Mouse (Mus musculus) intestine, embryonic 16.5 days (tissue): ENCODE measurements around the gene Ccdc194. TPM values are rescaled to one million over a fixed set of nuclear protein-coding genes. Genes with fewer than 3 reads are reported as not detected.

Source experiments
- polyA plus RNA-seq: library from polyadenylated mRNA; unstranded; fragments of >200 nt; fragmentation: Nextera tagmentation; extraction: Ambion mirVana; gene quantifications from 2 replicates; pipeline ENCODE4 v1.2.1, GENCODE M21; 2015

The Ccdc194 gene
- polyA plus RNA-seq, 1 experiment from 2014 or later: 0.28 TPM

Other genes starting within 250 kb of the Ccdc194 start
- gene Use1, start 158.9 kb downstream of the Ccdc194 start, polyA plus RNA-seq: 89.5 and 95.8 TPM in 2 replicates
- 6.3 and 8.5 TPM in 2 replicates for gene Ocel1, start 154.4 kb downstream of the Ccdc194 start, polyA plus RNA-seq
- gene Nr2f6, start 143.8 kb downstream of the Ccdc194 start, polyA plus RNA-seq: 35.8 and 51.1 TPM in 2 replicates
- gene Ushbp1, start 129.9 kb downstream of the Ccdc194 start, polyA plus RNA-seq: 10.8 and 10.9 TPM in 2 replicates
- 84.7 and 86.9 TPM in 2 replicates for gene Babam1, start 128.8 kb downstream of the Ccdc194 start, polyA plus RNA-seq
- gene Ankle1, start 119.7 kb downstream of the Ccdc194 start, polyA plus RNA-seq: 32.0 and 39.4 TPM in 2 replicates
- 24.0 and 25.1 TPM in 2 replicates for gene Abhd8, start 62.1 kb downstream of the Ccdc194 start, polyA plus RNA-seq
- gene Mrpl34, start 60.8 kb downstream of the Ccdc194 start, polyA plus RNA-seq: 224 and 234 TPM in 2 replicates
- 88.1 and 91.7 TPM in 2 replicates for gene Dda1, start 56.5 kb downstream of the Ccdc194 start, polyA plus RNA-seq
- gene Ano8, start 39.7 kb downstream of the Ccdc194 start, polyA plus RNA-seq: 0.20 and 0.43 TPM in 2 replicates
- gene Gtpbp3, start 37.6 kb downstream of the Ccdc194 start, polyA plus RNA-seq: 14.0 and 14.9 TPM in 2 replicates
- 70.9 and 80.9 TPM in 2 replicates for gene Plvap, start 14.0 kb downstream of the Ccdc194 start, polyA plus RNA-seq
- gene Bst2, start 11.7 kb upstream of the Ccdc194 start, polyA plus RNA-seq: 38.8 and 42.0 TPM in 2 replicates
- gene Mvb12a, start 17.2 kb upstream of the Ccdc194 start, polyA plus RNA-seq: 126 and 130 TPM in 2 replicates
- 1.3 and 1.8 TPM in 2 replicates for gene Tmem221, start 33.2 kb upstream of the Ccdc194 start, polyA plus RNA-seq
- gene Nxnl1, start 40.9 kb upstream of the Ccdc194 start, polyA plus RNA-seq: 0.06 TPM in 1 of 2 replicates, not detected in the other
- gene Slc27a1, start 43.2 kb upstream of the Ccdc194 start, polyA plus RNA-seq: 21.0 and 24.3 TPM in 2 replicates
- 244 and 252 TPM in 2 replicates for gene Pgls, start 66.5 kb upstream of the Ccdc194 start, polyA plus RNA-seq
- 3.0 and 3.5 TPM in 2 replicates for gene Fam129c, start 71.9 kb upstream of the Ccdc194 start, polyA plus RNA-seq
- 68.0 and 70.5 TPM in 2 replicates for gene Colgalt1, start 85.3 kb upstream of the Ccdc194 start, polyA plus RNA-seq
- 0.98 and 1.2 TPM in 2 replicates for gene Unc13a, start 146.0 kb upstream of the Ccdc194 start, polyA plus RNA-seq
- gene Jak3, start 150.6 kb upstream of the Ccdc194 start, polyA plus RNA-seq: 11.5 and 13.5 TPM in 2 replicates
- 2.4 and 2.5 TPM in 2 replicates for gene Insl3, start 163.5 kb upstream of the Ccdc194 start, polyA plus RNA-seq
- 19.2 and 20.9 TPM in 2 replicates for gene B3gnt3, start 176.1 kb upstream of the Ccdc194 start, polyA plus RNA-seq
- 5.0 and 6.4 TPM in 2 replicates for gene Fcho1, start 200.0 kb upstream of the Ccdc194 start, polyA plus RNA-seq